Mouse (Mus musculus): ENCODE measurements around the gene Ccdc169.
"Not testable (repeated sequence)": the region's sequence is repeated elsewhere in the genome, so short reads cannot be mapped to it uniquely, and the experiment has no call there.

The Ccdc169 gene

GRCm38 (mm10) chr3:55195581-55196327 lies 58.6 kb downstream of the Ccdc169 start:
- DNase-seq (ENCODE audit: low spot score): peak; percentile 16

DNA sequence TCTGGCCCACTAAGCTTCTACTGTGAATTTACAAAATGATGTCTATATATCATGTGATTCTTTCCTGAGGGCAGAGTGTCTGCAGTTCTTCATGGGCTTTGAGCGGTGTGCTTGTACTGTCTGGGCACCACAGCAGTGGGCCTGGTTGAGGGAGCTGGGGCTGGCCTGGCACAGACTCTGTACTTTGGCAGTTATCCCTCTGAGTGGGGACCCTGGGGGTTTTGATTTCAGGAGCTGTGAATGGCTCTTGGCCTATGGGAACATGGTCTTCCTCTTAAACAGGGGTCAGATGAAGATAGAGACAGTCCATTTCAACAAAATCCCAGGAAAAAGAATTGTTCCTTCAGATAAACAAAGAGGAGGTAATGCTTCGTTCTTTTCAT lies 59.2 kb downstream of the Ccdc169 start:
- no peak for DNase-seq (ENCODE audit: low spot score)

GRCm38 (mm10) chr3:55203621-55204020 lies 66.5 kb downstream of the Ccdc169 start:
- DNase-seq (ENCODE audit: low spot score): not testable (repeated sequence)

GRCm38 (mm10) chr3:55206413-55206812 lies 69.3 kb downstream of the Ccdc169 start:
- no peak for DNase-seq (ENCODE audit: low spot score)

- no peak for DNase-seq (ENCODE audit: low spot score)
These were observed 70.5 kb downstream of the Ccdc169 start for GRCm38 (mm10) chr3:55207665-55208064.

DNA sequence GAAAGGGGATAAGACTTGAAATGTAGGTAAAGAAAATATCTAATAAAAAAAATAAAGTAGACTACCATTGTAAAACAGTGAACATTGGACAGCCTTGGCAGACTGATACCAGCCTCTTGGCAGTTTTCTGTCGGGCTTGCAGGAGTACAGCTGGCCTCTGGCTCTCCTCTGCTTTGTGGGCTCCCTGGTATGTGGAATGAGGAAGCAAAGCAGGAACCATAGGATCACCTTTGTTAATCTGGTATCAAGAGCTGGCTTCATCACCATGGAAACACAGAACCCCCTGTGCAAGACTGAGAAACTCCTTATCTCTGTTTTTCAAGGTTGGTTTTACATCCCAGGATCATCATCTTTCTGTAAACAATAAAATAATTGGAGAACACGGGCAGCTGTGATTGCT lies 75.1 kb downstream of the Ccdc169 start:
- DNase-seq (ENCODE audit: low spot score): peak; percentile 30

DNA sequence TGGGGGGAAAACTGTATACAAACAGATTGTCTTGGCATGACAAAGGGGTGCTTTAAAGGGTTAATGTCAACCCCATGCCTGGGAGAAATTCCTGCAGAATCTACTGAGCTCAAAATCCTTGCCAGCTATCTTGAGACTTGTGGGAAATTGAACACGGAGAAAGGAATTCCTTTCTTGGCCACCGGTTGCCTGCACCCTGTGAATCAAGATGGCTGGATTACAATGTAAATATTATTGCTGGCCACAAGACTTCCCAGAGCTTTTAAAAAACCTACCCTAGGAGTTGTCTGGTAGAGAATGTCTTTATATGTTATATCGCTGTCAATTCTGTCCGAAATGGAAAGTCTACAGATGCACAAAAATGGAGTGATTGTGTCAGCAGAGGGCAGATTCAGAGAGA lies 76.6 kb downstream of the Ccdc169 start:
- DNase-seq (ENCODE audit: low spot score): peak; percentile 50

GRCm38 (mm10) chr3:55214413-55214812 lies 77.3 kb downstream of the Ccdc169 start:
- no peak for DNase-seq (ENCODE audit: low spot score)

GRCm38 (mm10) chr3:55222502-55222901 lies 85.4 kb downstream of the Ccdc169 start:
- DNase-seq (ENCODE audit: low spot score): no peak
